Mouse (Mus musculus) heart, embryonic 11.5 days (tissue): ENCODE results near the gene Col4a2. TPM values are rescaled to one million over a fixed set of nuclear protein-coding genes. Genes with fewer than 3 reads are reported as not detected.

Experiments used
- ATAC-seq: fragments of 200-750 bp; cut with Nextera tagmentation; replicated peaks from 2 replicates; pipeline ENCODE4 v1.8.0; 2017; ENCODE audit warnings: moderate library complexity; ENCODE audit not compliant: insufficient number of reproducible peaks, low FRiP score, low TSS enrichment
- H3K27ac ChIP-seq: fragments of 300-500 bp; sonication (generic); 2 replicates; pipeline ENCODE4 v1.5.1; 2014; ENCODE audit warnings: mild to moderate bottlenecking, low read depth, low read length
- H3K27me3 ChIP-seq: fragments of 300-500 bp; sonication (generic); 2 replicates; pipeline ENCODE4 v1.6.1; 2014; ENCODE audit warnings: mild to moderate bottlenecking, low read length, mixed read lengths; ENCODE audit not compliant: control insufficient read depth, insufficient read depth
- H3K36me3 ChIP-seq: fragments of 300-500 bp; sonication (generic); 2 replicates; pipeline ENCODE4 v1.6.1; 2014; ENCODE audit warnings: mild to moderate bottlenecking, low read length, moderate library complexity, mixed read lengths; ENCODE audit not compliant: control insufficient read depth, insufficient read depth
- H3K4me1 ChIP-seq: fragments of 300-500 bp; sonication (generic); 2 replicates; pipeline ENCODE4 v1.6.1; 2014; ENCODE audit warnings: low read length; ENCODE audit not compliant: control insufficient read depth, insufficient read depth
- H3K4me2 ChIP-seq: fragments of 300-500 bp; sonication (generic); 2 replicates; pipeline ENCODE4 v1.6.1; 2014; ENCODE audit warnings: mild to moderate bottlenecking, moderate library complexity
- H3K4me3 ChIP-seq: fragments of 300-500 bp; sonication (generic); 2 replicates; pipeline ENCODE4 v1.5.1; 2014; ENCODE audit warnings: low read depth, low read length
- H3K9ac ChIP-seq: fragments of 300-500 bp; sonication (generic); 2 replicates; pipeline ENCODE4 v1.6.1; 2014; ENCODE audit warnings: mild to moderate bottlenecking, low read depth, low read length, moderate library complexity
- H3K9me3 ChIP-seq: fragments of 300-500 bp; sonication (generic); replicated peaks from 2 replicates; pipeline ENCODE4 v1.6.1; 2016; ENCODE audit warnings: low read length; ENCODE audit not compliant: control insufficient read depth
- WGBS: fragments of 180-500 bp; shearing (Covaris S2); extraction: QIAGEN DNeasy Blood & Tissue Kit; methylation state at CpG from one replicate; pipeline ENCODE4 v1.1.7; 2014; ENCODE audit not compliant: insufficient replicate concordance; 5-methylcytosine and 5-hydroxymethylcytosine counted together
- polyA plus RNA-seq: library from polyadenylated mRNA; unstranded; fragments of >200 nt; fragmentation: Nextera tagmentation; extraction: Ambion mirVana; gene quantifications from 2 replicates; pipeline ENCODE4 v1.2.1, GENCODE M21; 2014

Col4a2 gene
- polyA plus RNA-seq, 1 experiment from 2014 or later: 40.6 TPM

DNA sequence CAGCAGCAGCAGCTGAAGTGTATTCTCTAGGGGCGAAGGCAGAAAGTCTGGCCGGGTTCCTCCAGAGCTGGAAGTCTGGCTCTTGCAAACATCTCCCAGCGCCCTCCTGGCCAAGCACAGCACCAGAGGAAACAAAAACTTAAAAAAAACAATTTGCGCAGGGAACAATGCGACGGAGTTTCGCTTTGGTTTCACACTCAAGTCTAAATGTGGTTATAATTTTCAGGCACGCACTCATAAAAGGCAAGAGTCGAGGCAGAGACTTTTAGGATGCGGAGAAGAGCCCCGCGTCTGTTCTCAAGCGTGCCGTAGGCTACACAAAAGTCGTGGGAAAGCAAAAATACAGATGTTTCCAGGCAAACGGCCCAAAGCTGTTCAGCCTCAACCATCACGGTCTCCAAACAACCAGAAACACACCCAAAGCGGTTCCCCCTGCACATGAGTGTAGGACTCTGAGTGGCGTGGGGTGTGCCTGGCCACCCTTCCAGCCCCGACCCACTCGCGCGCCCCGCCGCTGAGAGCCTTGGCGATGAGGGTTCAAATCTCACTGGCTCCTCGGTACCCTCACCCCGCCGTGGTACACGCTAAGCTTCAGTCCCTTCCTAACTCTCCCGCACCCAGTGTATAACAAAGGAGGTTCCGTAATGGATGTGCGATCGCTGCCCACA is 790 bp upstream of the Col4a2 start:
- Histone ChIP-seq H3K27ac (peak overlapping the region; percentile 86), H3K27me3 (no peaks in the 10 kb centered on the region), H3K9me3 (no peaks in the 10 kb centered on the region), H3K4me2 (peak overlapping the region; percentile 72), H3K4me1 (peaks cover 44% of the 10 kb centered on the region), H3K4me3 (peak overlapping the region; percentile 88), H3K36me3 (no peaks in the 10 kb centered on the region; the same call in 1 of the 2 replicates), H3K9ac (peak overlapping the region; percentile 96)
- 2% methylated on average over 34 of the region's 34 CpGs for WGBS
- ATAC-seq: 0 out of 2 replicates have a peak, but pooled peaks have one; percentile 12

DNA sequence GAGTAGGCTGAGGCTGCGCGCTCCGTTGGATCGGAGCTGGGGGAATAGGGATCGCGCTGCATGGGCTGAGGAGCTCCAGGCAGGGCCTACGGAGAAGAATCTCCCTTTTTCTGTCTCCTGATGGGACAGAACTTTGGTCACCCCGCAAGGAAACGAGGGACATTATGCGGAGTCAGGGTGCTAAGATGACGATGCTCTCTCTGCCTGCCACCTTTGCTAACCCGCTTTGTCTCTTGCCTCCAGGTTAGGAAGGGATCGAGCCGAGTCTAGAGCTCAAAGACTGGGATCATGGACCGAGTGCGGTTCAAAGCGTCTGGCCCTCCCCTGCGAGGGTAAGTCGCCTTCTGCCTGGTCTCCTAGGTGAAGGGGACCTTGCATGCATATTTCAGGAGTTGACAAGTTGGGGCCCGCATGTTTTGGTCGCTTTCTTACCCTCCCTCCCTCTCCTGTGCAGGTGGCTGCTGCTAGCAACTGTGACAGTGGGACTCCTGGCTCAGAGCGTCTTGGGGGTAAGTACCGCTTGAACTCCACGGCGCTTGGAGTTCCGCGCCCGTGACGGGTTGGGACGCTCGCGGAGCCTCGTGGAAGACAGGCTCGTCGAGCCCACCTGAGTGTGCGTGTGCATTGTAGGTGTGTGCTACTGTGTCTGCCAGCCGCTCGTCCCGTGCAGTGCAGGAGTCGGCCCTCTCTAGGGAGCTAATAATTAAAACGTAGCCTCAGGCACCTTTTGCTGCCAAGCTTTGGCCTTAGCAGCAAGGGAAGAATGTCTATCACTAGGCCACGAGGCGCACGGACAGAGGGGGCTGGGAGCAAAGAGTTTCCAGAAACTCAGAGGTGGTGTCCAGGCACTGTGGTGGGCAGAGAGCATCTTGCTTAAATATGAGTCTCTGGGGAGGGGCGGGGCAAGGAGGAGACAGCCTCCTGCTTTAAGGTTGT is 839 bp downstream of the Col4a2 start:
- H3K27me3 ChIP-seq: no peaks in the 10 kb centered on the region
- H3K4me1 ChIP-seq: peaks cover 36% of the 10 kb centered on the region
- no peak for ATAC-seq
- no peaks in the 10 kb centered on the region for H3K36me3 ChIP-seq
- peak overlapping the region; percentile 86 for H3K27ac ChIP-seq
- peak overlapping the region; percentile 88 for H3K4me3 ChIP-seq
- H3K4me2 ChIP-seq: peak overlapping the region; percentile 72
- WGBS: 3% methylated on average over 45 of the region's 45 CpGs
- peak overlapping the region; percentile 96 for H3K9ac ChIP-seq
- no peaks in the 10 kb centered on the region for H3K9me3 ChIP-seq

- Histone ChIP-seq H3K9me3 (no peaks in the 10 kb centered on the region), H3K4me2 (peak overlapping the region; percentile 72), H3K27ac (no peak overlapping the region), H3K4me1 (peaks cover 28% of the 10 kb centered on the region), H3K4me3 (peak overlapping the region; percentile 88; the same call in 1 of the 2 replicates), H3K36me3 (no peaks in the 10 kb centered on the region), H3K27me3 (no peaks in the 10 kb centered on the region), H3K9ac (no peak overlapping the region)
- no peak for ATAC-seq
- 83% methylated on average over 8 of the region's 8 CpGs for WGBS
Measured at GRCm38 (mm10) chr8:11314613-11315012, 2.0 kb downstream of the Col4a2 start.

- peak overlapping the region; percentile 72 for H3K4me2 ChIP-seq
- H3K4me1 ChIP-seq: peaks cover 20% of the 10 kb centered on the region
- no peaks in the 10 kb centered on the region for H3K27me3 ChIP-seq
- 71% methylated on average over 16 of the region's 16 CpGs for WGBS
- H3K4me3 ChIP-seq: no peak overlapping the region
- no peaks in the 10 kb centered on the region for H3K9me3 ChIP-seq
- no peaks in the 10 kb centered on the region for H3K36me3 ChIP-seq
- H3K9ac ChIP-seq: no peak overlapping the region
- ATAC-seq: no peak
- H3K27ac ChIP-seq: no peak overlapping the region
Measured at GRCm38 (mm10) chr8:11315179-11315943, 2.8 kb downstream of the Col4a2 start.

GRCm38 (mm10) chr8:11316118-11316517 is 3.5 kb downstream of the Col4a2 start:
- Histone ChIP-seq H3K27ac (no peak overlapping the region), H3K4me1 (peaks cover 23% of the 10 kb centered on the region), H3K4me2 (no peak overlapping the region), H3K9me3 (no peaks in the 10 kb centered on the region), H3K27me3 (no peaks in the 10 kb centered on the region), H3K9ac (no peak overlapping the region), H3K4me3 (no peak overlapping the region), H3K36me3 (no peaks in the 10 kb centered on the region)
- no peak for ATAC-seq
- WGBS: 71% methylated on average over 6 of the region's 6 CpGs

GRCm38 (mm10) chr8:11319405-11319804 is 6.8 kb downstream of the Col4a2 start:
- Histone ChIP-seq H3K4me1 (peaks cover 19% of the 10 kb centered on the region), H3K27me3 (no peaks in the 10 kb centered on the region), H3K36me3 (no peaks in the 10 kb centered on the region), H3K9me3 (no peaks in the 10 kb centered on the region), H3K27ac (no peak overlapping the region), H3K4me3 (no peak overlapping the region), H3K4me2 (no peak overlapping the region), H3K9ac (no peak overlapping the region)
- no peak for ATAC-seq
- WGBS: 76% methylated on average over 11 of the region's 11 CpGs

DNA sequence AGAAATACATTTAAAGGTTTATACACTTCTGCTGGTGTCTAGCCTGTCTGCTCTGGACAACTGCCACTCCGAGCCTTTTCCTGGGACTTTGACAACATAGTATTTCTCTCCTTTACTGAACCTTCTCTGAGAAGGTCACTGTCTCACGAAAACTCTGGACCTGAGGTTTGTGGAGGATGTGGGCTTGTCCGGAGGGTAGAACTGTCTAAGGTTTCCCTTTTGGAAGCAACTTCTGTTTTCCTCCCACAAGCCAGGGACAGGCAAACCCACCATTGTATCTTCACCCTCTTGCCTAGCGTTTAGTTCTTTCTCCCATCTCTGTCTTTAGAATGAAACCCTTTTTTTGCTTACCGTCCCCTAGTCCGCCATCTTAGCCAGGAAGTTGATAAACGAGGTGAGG is 9.2 kb downstream of the Col4a2 start:
- WGBS: 73% methylated on average over 7 of the region's 7 CpGs
- Histone ChIP-seq H3K27ac (no peak overlapping the region), H3K9me3 (no peaks in the 10 kb centered on the region), H3K4me1 (peaks cover 23% of the 10 kb centered on the region), H3K36me3 (no peaks in the 10 kb centered on the region), H3K9ac (no peak overlapping the region), H3K4me3 (no peak overlapping the region), H3K27me3 (no peaks in the 10 kb centered on the region), H3K4me2 (no peak overlapping the region)
- ATAC-seq: no peak
